Mouse (Mus musculus) left cerebral cortex, postnatal 4 days (tissue): ENCODE results near the gene Gm10518. TPM values are rescaled to one million over a fixed set of nuclear protein-coding genes. Genes with fewer than 3 reads are reported as not detected.
A peak's percentile ranks its signal among the peaks of the same experiment; 100 is the strongest.
"Not testable (repeated sequence)": the region's sequence is repeated elsewhere in the genome, so short reads cannot be mapped to it uniquely, and the experiment has no call there.

Source experiments
- DNase-seq: peaks from one replicate; pipeline ENCODE4 v3.0.0-alpha.2; 2022
- intact Hi-C: fragments of 180-260 bp; cut with DNase I; formaldehyde crosslinking; loops from one replicate; pipeline ENCODE4 v1.15.1; 2025
- total RNA-seq, 2 experiments: library from RNA; stranded (reverse); gene quantifications; 2 replicates each; pipeline ENCODE4 v1.2.3; 2021

Gm10518 gene
- total RNA-seq: under 1 TPM in 1 of 2 experiments, not detected in 1; 0.30 TPM

DNA sequence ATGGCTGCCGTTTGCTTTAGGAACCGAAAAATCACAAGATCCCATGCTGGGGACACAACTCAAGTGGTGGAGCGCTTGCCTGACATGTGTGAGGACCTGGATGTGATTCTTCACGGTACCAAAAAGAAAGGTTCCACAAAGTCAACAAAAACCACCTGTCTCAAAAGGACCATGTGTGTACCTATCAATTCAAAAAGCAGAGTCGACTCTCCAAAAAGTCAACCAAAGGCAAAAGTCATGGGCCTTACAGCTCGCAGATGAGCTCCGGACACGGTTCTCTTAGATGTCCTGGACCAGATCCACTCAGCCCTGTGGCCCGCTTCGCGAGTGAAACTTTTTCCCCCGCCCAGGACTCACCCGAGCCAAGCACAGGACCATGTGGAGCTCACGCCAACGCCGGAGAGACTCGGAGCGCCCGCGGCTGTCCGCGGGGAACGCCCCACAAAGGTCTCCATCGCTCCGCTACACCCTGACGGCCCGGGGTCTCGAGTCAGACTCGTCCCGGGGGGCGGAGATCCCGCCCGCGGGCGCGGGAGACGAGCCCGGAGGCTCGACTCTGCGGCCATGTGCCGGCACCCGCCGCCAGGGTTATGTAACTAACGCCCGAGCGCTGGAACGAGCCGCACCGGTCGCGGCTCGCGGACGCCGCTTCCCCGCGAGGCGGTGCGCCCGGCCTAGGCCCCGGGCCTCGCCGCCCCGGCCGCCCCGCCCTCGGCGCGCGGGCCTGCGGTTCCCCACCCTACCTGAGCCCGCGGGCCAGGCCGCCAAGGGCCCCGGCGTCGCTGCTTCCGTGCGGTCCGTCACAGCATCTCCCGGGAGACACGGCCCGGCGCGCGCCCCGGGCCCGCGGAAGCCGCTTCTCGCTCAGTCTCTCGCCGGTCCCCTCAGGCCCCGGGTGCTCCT, at the start of gene Gm10518:
Gene Gm10518, plus strand, starts transcription at position 767 of the 903 bp plus-strand sequence.
- peak; percentile 52 for DNase-seq
- intact Hi-C loops: no loop called here

DNA sequence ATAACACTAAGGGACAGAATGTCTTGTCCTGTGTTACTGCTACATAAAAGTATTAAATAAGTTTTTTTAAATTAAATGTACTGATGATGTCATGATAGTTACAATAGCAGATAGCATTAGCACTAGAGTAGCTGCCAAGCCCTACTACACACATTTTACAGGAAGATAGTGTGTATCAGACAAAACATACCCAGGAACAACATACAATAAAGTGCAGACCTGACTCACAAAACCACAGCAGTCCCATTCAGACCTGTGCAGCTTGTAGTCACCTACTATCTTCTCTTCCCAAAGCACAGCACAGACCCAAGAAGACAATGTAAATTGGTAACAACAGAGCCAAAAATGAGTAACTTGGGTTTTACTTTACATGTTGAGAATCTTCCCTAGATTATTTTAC, 46.7 kb upstream of the Gm10518 start:
- intact Hi-C loops: no loop called here
- DNase-seq: no peak

DNA sequence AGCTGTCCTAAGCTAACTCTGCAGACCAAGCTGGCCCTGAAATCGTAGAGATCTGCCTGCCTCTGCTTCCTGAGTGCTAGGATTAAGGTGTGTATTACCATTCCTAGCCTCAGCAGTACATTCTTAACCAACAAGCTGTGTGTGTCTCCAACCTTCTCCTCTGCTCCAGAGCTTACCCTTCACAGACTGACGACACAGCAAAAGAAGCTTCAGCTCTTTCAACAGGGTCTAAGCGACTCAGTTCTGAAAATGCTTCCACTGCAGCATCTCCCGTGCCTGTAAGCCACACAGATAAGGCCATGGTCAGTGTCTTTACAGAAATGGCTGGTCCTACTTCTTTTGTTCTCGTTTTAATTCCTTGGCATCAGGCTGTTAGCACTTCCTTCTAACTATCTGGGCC, 43.1 kb upstream of the Gm10518 start:
- intact Hi-C loops: no loop called here
- DNase-seq: no peak

DNA sequence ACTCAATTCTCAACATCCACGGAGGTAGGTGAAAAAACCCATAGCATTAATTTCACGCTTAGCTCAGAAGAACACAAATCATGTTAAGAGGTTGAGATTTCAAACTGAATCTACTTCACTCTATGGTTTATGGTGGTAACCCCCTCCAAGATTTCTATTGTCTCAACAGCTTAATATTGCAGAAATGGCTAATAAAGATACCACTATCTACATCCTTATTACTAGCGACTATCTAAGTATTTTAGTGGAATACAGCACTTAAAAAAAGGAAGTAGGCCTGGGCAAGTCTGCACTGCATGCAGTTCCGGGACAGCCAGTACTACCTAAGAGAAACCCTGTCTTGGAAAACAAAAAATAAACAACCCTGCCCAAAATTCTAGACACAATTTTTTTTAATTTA, 42.6 kb upstream of the Gm10518 start:
- DNase-seq: no peak
- intact Hi-C loops: no loop called here

DNA sequence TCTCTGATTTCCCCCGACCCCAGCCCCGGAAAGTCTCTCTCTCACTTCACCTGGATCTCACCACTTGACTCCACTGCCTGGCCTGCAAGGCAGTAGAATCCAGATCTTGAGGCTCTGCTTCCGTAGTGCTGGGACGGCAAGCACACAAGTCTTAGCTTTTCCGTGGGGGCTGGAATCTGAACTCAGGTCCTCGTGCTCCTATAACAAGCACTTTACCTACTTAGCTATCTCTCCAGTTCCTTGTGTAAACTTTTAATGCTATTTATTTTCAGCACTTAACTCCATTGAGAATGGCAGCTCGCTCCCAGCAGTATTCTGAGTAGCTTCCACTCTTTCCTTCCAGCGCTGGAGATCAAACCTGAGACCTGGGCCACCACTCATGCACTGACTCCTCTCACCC, 26.3 kb upstream of the Gm10518 start:
- intact Hi-C loops: loop anchor here (10.0 kb wide), 1 partner anchor 92 kb away; no protein-coding TSS in a partner anchor
- no peak for DNase-seq

DNA sequence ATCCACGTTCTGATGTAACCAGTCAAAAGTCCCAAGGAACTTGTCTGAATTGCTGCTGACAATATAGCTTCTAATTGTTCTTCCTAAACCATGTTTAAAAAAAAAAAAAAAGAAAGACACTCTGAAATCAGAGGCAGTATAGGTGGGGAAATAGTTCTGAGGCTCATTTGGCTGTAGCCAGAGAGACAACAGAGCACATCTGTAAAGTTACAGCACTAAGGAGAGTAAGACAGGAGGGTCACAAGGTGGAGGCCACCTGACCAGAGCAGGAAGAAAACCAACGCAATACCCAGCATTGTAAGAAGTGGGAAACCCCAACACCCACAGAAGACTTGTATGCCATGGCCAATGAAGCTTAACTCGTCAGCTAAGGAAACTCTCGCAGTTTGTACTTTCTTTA, 19.1 kb upstream of the Gm10518 start:
- DNase-seq: no peak
- intact Hi-C loops: no loop called here

DNA sequence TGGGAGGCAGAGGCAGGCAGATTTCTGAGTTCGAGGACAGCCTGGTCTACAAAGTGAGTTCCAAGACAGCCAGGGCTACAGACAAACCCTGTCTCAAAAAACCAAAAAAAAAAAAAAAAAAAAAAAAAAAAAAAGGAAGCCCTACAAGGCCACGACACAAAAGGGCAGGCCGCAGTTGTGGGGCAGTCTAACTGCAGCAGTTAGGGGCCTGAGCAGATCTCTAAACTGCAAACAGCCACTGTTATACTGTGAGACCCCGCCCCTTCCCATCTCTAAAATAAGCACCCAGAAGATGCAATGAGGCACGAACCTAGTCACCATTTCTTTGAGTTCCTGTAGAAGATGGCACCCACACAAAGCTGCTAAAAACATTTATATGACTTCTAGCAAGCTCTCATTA, 17.7 kb upstream of the Gm10518 start:
- DNase-seq: no peak
- intact Hi-C loops: no loop called here

DNA sequence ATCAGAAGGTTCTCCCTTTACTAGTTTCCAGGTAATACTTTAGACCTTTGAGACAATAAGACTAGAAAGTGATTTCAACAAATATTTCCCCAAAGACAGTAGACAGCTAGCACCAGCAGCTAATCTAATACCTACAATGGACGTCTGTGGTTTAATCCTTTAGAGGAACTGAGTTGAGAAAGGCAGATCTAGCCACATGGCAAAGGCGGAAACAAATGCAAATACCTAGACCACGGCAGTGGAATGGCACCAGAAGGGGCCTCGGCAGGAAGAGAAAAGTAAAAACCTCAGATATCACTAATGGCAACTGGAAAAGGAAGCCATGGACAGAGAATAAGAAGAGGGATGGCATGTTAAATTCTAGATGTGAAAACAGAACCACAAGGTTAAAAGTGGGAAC, 15.9 kb upstream of the Gm10518 start:
- intact Hi-C loops: no loop called here
- no peak for DNase-seq

DNA sequence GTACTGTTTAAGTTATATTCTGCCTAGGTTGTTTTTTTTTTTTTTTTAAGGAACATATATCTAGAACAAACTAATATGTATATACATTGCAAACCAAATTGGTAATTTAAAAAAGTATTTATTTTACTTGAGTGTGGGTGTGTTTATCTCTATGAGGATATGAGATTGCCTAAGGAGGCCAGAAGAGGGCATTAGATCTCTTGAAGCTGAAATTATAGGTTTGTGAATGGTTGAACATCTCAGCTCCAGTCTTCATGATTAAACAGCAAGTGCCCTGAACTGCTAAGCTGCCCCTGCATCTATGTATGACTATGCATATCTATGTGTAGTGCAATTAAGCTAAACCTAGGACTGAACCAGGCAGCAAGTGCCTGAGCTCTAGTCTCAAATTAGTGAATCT, 4.4 kb upstream of the Gm10518 start:
- DNase-seq: no peak
- intact Hi-C loops: no loop called here

DNA sequence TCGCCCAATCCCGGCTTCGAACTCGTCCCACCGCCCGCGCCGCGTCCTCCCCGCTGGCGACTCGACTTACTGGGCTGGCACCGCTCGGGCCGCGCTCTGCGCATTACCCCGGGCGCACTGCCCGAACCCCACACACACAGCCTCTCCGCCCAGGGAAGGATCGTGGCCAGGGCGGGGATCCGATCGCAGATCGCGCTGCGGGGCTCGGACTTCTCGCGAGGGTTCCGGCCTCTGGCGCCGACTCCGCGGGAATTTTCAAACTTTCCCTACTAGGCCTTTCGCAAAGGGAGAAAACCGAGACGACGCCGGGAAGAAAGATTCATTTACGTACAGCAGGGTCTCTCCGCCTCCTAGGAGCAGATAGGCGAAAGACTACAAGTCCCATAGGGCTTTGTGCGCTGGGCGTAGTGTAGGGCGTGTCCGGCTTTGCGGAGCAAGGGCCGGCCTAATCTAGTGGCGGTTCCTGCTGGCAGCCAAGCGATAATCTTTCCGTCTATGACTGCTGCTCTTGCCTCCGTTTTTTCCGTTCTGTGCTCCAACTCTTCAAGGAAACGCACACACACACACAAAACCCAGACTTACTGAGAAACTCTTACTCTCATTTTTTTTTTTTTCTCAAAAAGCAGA, 450 bp downstream of the Gm10518 start, which contains the start of gene Ahctf1:
Gene Ahctf1, minus strand, starts transcription at position 168 of the 627 bp plus-strand sequence.
- DNase-seq: peak; percentile 98
- intact Hi-C loops: no loop called here

DNA sequence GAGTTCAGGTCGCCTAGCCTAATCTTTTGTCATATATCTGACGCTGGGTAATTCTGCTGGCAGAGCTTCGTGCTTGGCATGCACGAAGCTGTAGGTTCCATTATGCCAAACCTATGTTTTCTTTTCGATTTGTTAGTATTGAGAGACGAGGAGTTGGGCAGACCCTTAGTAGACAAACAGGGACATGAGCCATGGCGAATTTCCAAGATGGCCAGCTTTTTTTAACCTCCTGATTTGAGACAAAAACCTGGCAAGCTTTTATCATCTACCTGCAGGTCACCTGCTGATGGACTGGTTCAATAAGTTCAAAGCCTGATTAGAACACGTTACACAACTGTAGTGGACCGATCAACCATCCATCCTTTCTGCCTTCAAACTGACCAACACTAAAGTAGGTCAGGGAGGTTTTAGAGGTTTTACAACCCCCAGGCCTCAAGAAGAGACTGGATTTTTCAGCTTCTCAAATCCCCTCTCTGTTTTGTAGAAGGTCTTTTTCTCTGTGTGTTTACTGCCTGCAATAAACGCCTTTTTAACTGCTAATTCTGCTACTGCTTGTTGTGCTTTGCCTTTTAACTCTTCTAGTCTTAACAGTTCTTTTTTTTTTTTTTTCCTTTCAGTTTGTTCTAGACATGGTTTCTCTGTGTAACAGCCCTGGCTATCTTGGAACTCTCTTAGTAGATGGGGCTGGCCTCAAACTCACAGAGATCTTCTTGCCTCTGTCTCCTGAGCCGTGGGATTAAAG, 1.1 kb downstream of the Gm10518 start:
- intact Hi-C loops: no loop called here
- DNase-seq: peak; percentile 9

DNA sequence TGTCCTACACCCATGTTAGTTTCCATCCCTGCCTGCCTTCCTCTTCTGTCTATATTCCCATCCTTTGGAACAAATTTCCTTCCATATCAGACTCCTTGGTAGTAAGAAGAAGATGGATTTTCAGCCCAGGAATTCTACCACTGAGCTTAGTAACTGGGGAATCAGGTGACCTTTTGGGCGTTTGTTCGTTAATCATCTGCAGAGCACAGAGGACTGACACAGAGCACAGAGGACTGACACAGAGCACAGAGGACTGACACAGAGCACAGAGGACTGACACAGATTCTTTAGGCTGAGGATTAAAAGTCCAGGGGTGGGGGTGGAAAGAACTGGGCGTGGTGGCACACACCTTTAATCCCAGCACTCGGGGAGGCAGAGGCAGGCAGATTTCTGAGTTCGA, 2.6 kb downstream of the Gm10518 start:
- intact Hi-C loops: no loop called here
- no peak for DNase-seq

DNA sequence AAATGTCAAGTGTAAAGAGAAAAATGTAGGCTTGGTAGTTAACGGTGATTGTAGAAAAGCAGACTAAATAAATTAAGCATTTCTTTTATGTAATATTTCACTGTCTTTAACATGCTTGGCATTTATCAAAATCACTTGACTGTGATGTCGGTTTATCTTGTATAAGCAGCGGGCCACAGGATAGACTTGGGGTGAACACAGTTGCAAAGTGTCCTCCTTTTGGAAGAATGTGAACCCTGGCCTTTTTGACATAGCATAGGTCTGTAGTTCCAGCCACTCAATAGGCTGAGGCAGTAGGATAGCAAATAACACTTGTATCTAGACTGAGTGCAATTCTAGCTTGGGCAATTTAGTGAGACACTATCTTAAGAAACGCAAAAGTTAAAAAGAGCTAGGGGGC, 4.3 kb downstream of the Gm10518 start:
- intact Hi-C loops: no loop called here

DNA sequence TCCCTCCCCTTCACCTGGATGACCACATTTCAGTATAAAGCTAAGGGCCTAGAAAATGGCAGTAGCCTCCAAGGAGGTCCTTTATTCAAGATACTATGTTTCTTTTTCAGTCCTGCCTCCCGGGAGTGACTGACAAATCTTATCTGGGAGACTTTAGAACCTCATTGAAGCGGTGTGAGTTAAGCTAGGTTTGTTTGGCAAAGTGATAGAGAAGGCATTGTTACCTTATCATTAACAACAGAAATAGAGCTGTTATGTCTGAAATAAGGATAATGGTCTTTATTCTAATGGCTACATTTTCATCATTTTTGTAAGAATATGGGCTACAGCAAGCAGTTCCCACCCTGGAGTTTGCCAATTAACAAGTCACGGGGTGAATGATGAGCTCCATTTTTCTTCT, 5.1 kb downstream of the Gm10518 start:
- no peak for DNase-seq
- intact Hi-C loops: no loop called here

More for the DNA sequence above, 4.3 kb downstream of the Gm10518 start:
- DNase-seq: no peak

DNA sequence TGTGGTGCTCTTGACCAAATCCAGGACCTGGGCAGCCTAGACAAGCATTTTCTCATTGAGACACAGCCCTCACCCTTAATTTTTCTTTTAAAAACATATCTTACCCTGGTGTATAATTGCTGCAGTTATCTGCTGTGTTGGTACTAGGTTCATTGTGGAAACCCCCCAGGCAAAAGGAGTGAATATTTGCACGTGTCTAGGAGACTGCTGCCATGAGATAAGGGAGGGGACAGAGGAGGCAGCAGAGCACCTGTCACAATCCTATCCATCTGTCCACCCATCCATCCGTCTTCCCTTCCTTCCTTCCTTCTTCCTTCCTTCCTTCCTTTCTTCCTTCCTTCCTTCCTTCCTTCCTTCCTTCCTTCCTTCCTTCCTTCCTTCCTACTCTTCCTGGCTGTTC, 10.2 kb downstream of the Gm10518 start:
- no peak for DNase-seq
- intact Hi-C loops: no loop called here

DNA sequence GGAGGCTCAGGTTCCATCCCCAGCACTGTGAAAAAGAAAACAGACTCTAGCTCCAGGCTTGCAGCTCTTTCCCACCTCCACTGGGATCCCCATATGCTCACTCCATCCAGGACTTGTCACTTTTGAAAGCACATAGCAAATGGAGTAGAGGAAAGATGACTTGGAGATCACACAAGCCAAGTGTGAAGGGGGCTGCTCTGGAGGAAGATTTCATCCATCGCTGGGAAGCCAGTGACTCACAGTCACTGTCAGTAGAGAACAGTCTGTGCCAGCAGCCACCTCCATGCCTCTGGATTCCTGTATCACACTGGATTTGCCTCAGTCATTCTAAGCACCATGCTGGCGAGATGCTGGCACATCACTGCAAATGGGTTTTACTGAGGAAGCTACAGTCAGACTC, 11.4 kb downstream of the Gm10518 start:
- DNase-seq: no peak
- intact Hi-C loops: no loop called here

DNA sequence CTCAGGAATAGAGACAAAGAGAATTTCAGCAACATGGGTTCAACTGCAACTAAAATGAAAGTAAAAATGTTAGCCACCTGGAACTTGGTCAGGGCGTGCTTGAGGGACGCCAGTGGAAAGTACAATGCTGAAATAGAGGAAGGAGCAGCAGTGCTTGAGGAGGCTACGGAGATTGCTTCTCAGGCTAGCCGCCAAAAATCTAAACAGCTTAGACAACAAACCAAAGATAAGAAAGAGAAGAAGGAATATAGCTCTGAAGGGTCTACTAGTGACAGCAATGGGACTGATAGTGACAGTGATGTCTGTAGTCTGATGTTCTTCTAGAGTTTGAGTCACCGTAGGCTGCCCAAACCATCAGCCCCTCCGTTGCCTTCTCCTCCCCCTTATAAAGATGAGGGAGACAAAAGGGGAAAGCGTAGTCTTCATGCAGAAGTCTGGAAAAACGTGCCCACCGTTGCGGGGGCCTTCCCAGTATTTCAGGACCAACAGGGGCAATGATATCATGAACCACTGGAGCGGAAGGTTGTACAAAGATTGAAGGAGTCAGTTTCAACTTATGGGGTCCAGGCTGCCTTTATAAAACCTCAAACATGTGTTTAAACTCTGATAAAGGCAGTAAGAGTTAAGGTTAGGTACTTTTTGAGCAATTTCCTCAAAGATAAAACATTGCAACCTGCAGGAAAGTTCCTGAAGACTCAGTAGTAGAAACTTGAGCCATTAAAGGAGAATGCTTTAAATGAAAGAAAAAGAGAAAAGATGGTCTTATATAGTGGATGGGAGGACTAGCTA, 15.5 kb downstream of the Gm10518 start:
- intact Hi-C loops, DNase-seq: not testable (repeated sequence)

DNA sequence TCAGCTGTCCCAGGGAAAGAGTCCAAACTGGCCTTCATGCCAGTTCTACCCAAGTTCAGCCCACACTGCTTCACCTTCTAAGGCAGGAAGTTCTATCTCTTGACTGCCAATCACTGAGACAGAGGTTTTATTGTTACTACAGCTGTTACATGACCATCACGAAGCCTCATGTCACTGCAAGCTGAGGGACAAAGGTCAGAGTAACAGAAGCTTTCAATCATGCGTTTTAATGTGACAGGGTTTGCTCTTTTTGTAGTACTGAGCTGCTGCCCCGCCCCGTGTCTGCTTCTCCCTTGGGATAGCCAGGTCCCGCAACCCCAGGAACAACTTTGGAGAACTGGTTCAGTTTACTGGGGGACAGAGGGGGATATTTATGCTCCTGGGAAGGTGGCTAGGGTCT, 21.4 kb downstream of the Gm10518 start:
- no peak for DNase-seq
- intact Hi-C loops: no loop called here

DNA sequence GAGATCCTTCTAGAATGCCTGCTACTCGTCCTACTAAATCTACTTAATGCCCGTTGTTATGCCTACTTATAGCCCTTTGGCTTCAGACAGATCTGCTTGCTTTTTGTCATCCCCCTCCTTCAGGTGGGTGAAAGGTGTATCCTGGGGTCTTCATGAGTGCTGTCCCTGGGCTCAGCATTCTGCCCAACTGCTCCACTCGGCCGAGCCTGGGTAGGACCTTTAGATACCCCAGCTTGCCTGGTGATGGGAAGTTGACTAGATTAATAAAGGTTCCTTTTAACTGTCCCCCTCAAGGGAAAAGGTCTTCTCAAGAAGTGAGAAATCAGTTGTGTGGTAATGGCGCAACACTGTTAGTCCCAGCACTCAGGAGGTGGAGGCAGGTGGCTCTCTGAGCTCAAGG, 24.9 kb downstream of the Gm10518 start:
- no peak for DNase-seq
- intact Hi-C loops: no loop called here

DNA sequence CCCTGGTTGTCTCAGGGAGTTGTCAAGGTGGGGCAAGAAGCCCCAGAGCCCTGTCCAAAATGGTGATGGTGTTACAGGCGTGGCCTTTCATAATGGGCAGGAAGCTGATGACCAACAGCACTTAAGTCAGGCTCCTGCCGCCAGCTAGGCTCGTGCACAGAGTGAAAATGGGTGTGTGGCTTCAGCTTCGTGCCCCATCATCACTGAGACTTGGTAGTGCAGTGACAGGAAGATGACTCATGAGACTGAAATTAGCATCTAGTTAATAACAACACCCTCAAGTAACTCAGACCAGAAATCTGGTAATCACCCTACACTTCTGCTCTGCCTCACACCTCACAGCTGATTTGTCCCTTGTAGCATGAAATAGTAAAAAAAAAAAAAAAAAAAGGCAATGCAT, 25.7 kb downstream of the Gm10518 start:
- DNase-seq: no peak
- intact Hi-C loops: no loop called here
